Mouse (Mus musculus): Measurements from ENCODE around the gene Ptprn2.

DNA sequence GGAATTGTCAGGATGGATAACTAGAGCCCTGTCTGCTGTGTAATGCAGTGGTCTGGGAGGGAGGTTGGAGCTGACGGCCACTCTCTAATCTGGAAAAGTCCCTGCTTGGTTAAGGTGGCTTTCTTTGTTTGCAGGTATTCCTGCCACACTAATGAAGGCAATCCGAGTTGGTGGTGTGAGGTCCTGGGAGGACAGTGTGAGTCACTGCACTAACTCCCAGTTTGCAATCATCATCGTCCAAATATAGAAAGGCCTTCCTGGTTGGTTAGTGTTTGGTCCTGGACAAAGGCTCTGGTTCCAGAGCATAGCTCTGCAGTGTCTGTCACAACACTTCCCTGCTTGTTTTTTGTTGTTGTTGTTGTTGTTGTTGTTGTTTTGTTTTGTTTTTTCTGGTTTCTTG is 102.0 kb downstream of the Ptprn2 start:
- TF ChIP-seq CTCF (IDR thresholded peaks at IDR 0.05; ENCODE audit: low read depth, low read length) = no peak
- no peak for TF ChIP-seq POLR2A (IDR thresholded peaks at IDR 0.05; ENCODE audit: insufficient read depth, low read length)

All from ES-Bruce4 (cell line).